Mouse (Mus musculus): Measurements from ENCODE around the gene Bhmt.
"Not testable (repeated sequence)": the region's sequence is repeated elsewhere in the genome, so short reads cannot be mapped to it uniquely, and the experiment has no call there.

The Bhmt gene

DNA sequence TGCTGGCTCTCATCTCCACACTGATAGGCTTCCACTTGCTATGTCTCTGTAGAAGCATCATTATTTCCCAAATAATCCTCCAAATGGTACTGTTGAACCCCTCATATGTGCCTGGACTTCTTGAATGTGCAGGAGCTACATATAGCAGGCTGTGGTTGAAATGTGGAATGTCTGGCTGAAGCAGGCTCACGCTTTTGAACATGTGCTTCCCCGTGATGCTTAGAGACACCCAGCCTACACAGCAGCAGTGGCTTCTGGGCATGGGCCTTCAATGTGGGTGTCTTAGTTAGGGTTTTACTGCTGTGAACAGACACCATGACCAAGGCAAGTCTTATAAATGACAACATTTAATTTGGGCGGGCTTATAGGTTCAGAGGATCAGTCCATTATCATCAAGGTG, 30.1 kb downstream of the Bhmt start:
- DNase-seq (ENCODE audit: low spot score) = no peak

DNA sequence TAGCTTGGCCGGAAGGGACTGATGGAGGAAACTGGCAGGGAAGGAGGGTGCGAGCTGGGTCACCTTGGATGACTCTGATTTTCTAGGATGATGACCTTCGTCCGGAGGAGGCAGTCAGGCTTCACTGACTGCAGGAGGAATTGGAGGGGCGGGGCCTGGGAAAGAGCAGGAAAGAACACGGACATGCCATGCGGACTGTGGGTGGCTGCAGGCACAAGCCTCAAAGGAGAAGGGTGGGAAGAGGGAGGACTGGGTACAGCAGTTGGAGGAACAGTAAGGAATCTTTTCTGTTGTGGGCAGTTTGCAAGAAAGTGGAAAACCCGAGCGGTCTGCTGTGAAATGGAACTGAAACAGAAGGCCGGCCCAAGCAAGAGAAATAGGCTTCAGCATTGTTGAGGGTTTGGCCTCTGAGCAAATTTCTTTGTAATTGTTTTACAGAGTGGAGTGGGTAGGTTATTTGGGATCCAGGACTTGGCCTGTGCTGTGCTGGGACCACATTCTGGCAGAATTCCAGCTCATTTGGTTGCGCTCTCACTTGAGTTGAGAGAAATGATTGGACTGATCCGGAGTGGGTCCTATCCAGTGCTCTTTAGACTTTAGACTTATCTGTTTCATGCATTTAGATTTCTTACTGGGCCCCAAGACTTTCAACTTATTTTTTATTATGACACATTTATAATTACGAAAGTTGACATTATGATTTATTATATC, 30.7 kb downstream of the Bhmt start:
- DNase-seq (ENCODE audit: low spot score) = no peak

DNA sequence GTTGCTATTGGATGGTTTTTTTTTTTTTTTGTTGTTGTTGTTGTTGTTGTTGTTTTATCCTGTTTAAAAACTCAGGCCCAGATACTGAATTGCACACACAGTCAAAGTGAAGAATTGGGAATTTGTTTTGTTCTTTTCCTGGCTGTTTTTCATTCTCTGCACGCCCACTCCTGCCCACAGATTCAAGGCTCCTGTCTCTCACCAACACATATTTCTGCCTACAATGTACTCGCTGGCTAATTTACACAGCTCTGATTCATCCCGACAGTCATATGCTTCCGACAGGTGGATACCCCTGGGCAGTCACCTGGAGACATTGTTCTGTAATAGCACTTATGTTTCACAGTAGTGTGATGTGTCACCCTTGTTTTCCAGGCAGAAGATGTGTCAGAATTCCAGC, 33.1 kb downstream of the Bhmt start:
- no peak for DNase-seq (ENCODE audit: low spot score)

DNA sequence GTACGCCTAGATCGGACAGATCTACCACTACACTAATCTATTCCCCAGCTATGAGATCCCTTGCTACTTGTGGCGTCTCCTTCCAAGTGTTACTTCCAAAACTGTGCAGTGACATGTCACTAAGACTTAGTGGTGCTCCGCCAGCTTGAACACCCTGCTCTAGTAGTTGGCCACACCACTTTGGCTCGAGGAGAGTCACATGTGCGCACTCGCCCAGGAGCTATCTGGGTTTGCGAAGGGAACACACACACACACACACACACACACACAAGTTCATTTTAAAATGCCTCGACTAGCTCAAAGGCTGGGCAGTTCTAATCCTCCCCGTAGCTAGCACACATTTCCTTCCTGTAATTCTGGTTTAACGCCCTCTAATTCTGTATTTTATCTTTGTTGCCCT, 36.2 kb downstream of the Bhmt start:
- DNase-seq (ENCODE audit: low spot score) = no peak

DNA sequence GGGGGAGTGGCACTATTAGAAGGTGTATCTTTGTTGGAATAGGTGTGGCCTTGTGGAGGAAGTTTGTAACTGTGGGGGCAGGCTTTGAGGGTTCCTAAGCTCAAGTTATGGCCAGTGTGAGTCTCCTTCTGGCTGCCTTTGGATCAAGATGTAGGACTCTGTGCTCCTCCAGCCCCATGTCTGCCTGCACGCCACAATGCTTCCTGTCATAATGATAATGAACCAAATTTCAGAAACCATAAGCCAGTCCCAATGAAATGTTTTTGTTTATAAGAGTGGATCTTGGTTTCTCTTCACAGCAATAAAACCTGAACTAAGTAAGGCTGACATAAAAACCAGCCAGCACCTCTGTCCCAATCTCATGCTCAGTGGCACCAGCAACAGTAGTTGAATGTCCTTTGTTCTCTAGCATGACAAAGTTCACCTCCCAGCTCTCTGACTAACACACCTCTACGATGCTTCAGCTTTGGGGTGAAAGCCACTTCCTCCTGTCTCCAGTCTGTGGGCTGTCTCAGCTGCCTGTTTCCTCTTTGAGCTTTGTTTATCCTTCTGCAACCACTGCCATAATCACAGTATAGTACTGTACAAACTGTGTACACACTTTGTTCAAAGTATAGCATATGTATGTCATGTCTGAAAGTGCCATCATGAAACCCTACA, 44.6 kb downstream of the Bhmt start:
- no peak for DNase-seq (ENCODE audit: low spot score)

DNA sequence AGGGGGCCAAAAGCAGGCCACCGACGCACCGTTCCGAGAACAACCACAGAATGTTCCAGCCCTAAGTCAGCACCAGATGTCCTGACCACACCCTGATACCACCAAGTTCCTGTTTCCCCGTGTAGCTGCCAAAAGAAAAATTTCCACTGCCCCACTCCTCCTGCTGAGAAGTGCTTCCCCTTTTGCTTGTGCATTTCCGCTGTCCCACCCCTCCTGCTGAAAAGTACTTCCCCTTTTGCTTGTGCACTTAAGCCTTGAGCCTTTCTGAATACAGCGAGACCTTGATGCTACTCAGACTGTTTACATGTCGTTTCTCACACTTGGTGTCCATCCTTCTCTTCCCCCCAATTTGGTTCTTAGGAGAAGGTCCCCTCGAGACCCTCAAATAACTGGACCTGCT, 55.2 kb downstream of the Bhmt start:
- DNase-seq (ENCODE audit: low spot score) = not testable (repeated sequence)

DNA sequence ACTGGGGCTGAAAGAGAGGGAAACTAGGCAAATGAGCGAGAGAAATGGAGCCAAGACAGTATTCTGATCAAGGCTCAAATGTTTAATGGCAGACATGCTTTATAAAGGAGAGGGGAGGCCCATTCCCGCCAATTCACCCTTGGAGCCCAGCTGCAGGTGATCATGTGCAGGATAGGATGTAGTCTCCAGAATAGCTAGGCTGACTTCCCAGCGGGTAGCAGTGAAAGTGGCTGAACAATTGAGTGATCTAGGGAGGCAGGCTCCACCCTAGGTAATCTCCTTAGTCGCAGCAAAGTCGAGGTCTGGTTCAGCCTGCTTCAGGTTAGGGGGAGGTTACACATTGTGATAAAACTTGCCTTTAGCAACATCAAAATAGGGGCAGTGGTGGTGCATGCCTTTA, 57.3 kb downstream of the Bhmt start:
- DNase-seq (ENCODE audit: low spot score) = no peak

DNA sequence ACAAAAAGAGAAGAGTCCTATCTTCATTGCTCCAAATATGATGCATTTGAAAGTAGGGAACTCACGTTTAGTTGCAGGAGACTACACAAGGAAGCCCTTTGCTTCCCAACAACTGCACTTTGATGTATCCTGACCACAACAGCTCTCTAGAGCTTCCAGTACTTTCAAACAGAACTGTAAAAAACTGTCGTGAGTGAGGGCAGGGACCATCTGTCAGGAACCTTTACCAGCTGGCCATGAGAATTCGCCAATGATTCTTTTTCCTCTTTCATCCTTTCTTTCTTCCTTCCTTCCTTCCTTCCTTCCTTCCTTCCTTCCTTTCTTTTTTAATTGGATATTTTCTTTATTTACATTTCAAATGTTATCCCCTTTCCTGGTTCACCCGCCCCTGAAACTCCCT, 68.1 kb downstream of the Bhmt start:
- no peak for DNase-seq (ENCODE audit: low spot score)

All from layer of hippocampus, adult 9-10 months (tissue).